Mouse (Mus musculus): ENCODE data around the gene Ccdc91. TPM values are rescaled to one million over a fixed set of nuclear protein-coding genes. Genes with fewer than 3 reads are reported as not detected.

Ccdc91 gene
- polyA plus RNA-seq, 1 experiment = 20.4 TPM

- no peak for TF ChIP-seq CTCF (IDR thresholded peaks at IDR 0.05; ENCODE audit: control insufficient read depth, insufficient read depth, insufficient read length)
- no peak for TF ChIP-seq FOSL1 (IDR thresholded peaks at IDR 0.05; ENCODE audit: insufficient read depth, low read length, poor library complexity, severe bottlenecking)
- TF ChIP-seq MYOD1 (IDR thresholded peaks at IDR 0.05; ENCODE audit: control insufficient read depth, insufficient read length, low read depth) = no peak
- H3K4me3 ChIP-seq (ENCODE audit: insufficient read depth, poor library complexity, severe bottlenecking) = no peak overlapping the region
- H3K36me3 ChIP-seq (ENCODE audit: control insufficient read depth, insufficient read depth) = no peaks in the 10 kb centered on the region
- H3ac ChIP-seq (ENCODE audit: control insufficient read depth, insufficient read length, low read depth) = no peak overlapping the region
- H3K79me2 ChIP-seq (ENCODE audit: control insufficient read depth, insufficient read depth) = no peaks in the 10 kb centered on the region
- H3K79me3 ChIP-seq (ENCODE audit: low read depth) = peaks cover 1% of the 10 kb centered on the region
- H3K27me3 ChIP-seq (ENCODE audit: control insufficient read depth, insufficient read depth, insufficient read length) = no peaks in the 10 kb centered on the region
Observed at GRCm38 (mm10) chr6:147481141-147481540, 5.5 kb downstream of the Ccdc91 start.

GRCm38 (mm10) chr6:147490120-147490519 is 14.5 kb downstream of the Ccdc91 start:
- TF ChIP-seq CEBPB (IDR thresholded peaks at IDR 0.05; ENCODE audit: low read depth) (no peak), CTCF (IDR thresholded peaks at IDR 0.05; ENCODE audit: control insufficient read depth, insufficient read depth, insufficient read length) (no peak), MYOG (IDR thresholded peaks at IDR 0.05; ENCODE audit: control insufficient read depth, extremely low read depth, insufficient read length) (no peak), MYOD1 (IDR thresholded peaks at IDR 0.05; ENCODE audit: control insufficient read depth, insufficient read length, low read depth) (no peak), FOSL1 (IDR thresholded peaks at IDR 0.05; ENCODE audit: insufficient read depth, low read length, poor library complexity, severe bottlenecking) (no peak), MAX (IDR thresholded peaks at IDR 0.05) (no peak), USF1 (IDR thresholded peaks at IDR 0.05; ENCODE audit: low read depth) (no peak)
- no peaks in the 10 kb centered on the region for H3K36me3 ChIP-seq (ENCODE audit: control insufficient read depth, insufficient read depth)
- H3K79me2 ChIP-seq (ENCODE audit: control insufficient read depth, insufficient read depth) = no peaks in the 10 kb centered on the region
- no peaks in the 10 kb centered on the region for H3K79me3 ChIP-seq (ENCODE audit: low read depth)
- no peaks in the 10 kb centered on the region for H3K27me3 ChIP-seq (ENCODE audit: control insufficient read depth, insufficient read depth, insufficient read length)
- H3ac ChIP-seq (ENCODE audit: control insufficient read depth, insufficient read length, low read depth) = no peak overlapping the region
- no peak overlapping the region for H3K4me3 ChIP-seq (ENCODE audit: insufficient read depth, poor library complexity, severe bottlenecking)

GRCm38 (mm10) chr6:147492551-147492950 is 16.9 kb downstream of the Ccdc91 start:
- TF ChIP-seq USF1 (IDR thresholded peaks at IDR 0.05; ENCODE audit: low read depth) = no peak
- TF ChIP-seq MYOD1 (IDR thresholded peaks at IDR 0.05; ENCODE audit: control insufficient read depth, insufficient read length, low read depth) = no peak
- TF ChIP-seq CEBPB (IDR thresholded peaks at IDR 0.05; ENCODE audit: low read depth) = no peak
- TF ChIP-seq CTCF (IDR thresholded peaks at IDR 0.05; ENCODE audit: control insufficient read depth, insufficient read depth, insufficient read length) = no peak
- H3K79me2 ChIP-seq (ENCODE audit: control insufficient read depth, insufficient read depth) = no peaks in the 10 kb centered on the region
- no peak overlapping the region for H3ac ChIP-seq (ENCODE audit: control insufficient read depth, insufficient read length, low read depth)
- H3K27me3 ChIP-seq (ENCODE audit: control insufficient read depth, insufficient read depth, insufficient read length) = no peaks in the 10 kb centered on the region
- H3K79me3 ChIP-seq (ENCODE audit: low read depth) = no peaks in the 10 kb centered on the region
- H3K36me3 ChIP-seq (ENCODE audit: control insufficient read depth, insufficient read depth) = no peaks in the 10 kb centered on the region
- H3K4me3 ChIP-seq (ENCODE audit: insufficient read depth, poor library complexity, severe bottlenecking) = no peak overlapping the region

GRCm38 (mm10) chr6:147501439-147501838 is 25.8 kb downstream of the Ccdc91 start:
- no peaks in the 10 kb centered on the region for H3K36me3 ChIP-seq (ENCODE audit: control insufficient read depth, insufficient read depth)
- H3K27me3 ChIP-seq (ENCODE audit: control insufficient read depth, insufficient read depth, insufficient read length) = no peaks in the 10 kb centered on the region
- H3K79me2 ChIP-seq (ENCODE audit: control insufficient read depth, insufficient read depth) = no peaks in the 10 kb centered on the region
- no peak overlapping the region for H3ac ChIP-seq (ENCODE audit: control insufficient read depth, insufficient read length, low read depth)
- H3K4me3 ChIP-seq (ENCODE audit: insufficient read depth, poor library complexity, severe bottlenecking) = no peak overlapping the region
- no peaks in the 10 kb centered on the region for H3K79me3 ChIP-seq (ENCODE audit: low read depth)
- TF ChIP-seq MYOG (IDR thresholded peaks at IDR 0.05; ENCODE audit: control insufficient read depth, extremely low read depth, insufficient read length) (no peak), USF1 (IDR thresholded peaks at IDR 0.05; ENCODE audit: low read depth) (no peak), CTCF (IDR thresholded peaks at IDR 0.05; ENCODE audit: control insufficient read depth, insufficient read depth, insufficient read length) (no peak), CEBPB (IDR thresholded peaks at IDR 0.05; ENCODE audit: low read depth) (no peak), FOSL1 (IDR thresholded peaks at IDR 0.05; ENCODE audit: insufficient read depth, low read length, poor library complexity, severe bottlenecking) (no peak), MAX (IDR thresholded peaks at IDR 0.05) (no peak), MYOD1 (IDR thresholded peaks at IDR 0.05; ENCODE audit: control insufficient read depth, insufficient read length, low read depth) (no peak)

GRCm38 (mm10) chr6:147506074-147506473 is 30.4 kb downstream of the Ccdc91 start:
- H3K79me2 ChIP-seq (ENCODE audit: control insufficient read depth, insufficient read depth) = no peaks in the 10 kb centered on the region
- no peaks in the 10 kb centered on the region for H3K79me3 ChIP-seq (ENCODE audit: low read depth)
- TF ChIP-seq MYOG (IDR thresholded peaks at IDR 0.05; ENCODE audit: control insufficient read depth, extremely low read depth, insufficient read length) = no peak
- TF ChIP-seq MAX (IDR thresholded peaks at IDR 0.05) = peak; percentile 12
- no peaks in the 10 kb centered on the region for H3K36me3 ChIP-seq (ENCODE audit: control insufficient read depth, insufficient read depth)
- no peaks in the 10 kb centered on the region for H3K27me3 ChIP-seq (ENCODE audit: control insufficient read depth, insufficient read depth, insufficient read length)
- H3ac ChIP-seq (ENCODE audit: control insufficient read depth, insufficient read length, low read depth) = no peak overlapping the region
- H3K4me3 ChIP-seq (ENCODE audit: insufficient read depth, poor library complexity, severe bottlenecking) = no peak overlapping the region

- Histone ChIP-seq H3K79me2 (ENCODE audit: control insufficient read depth, insufficient read depth) (no peaks in the 10 kb centered on the region), H3K27me3 (ENCODE audit: control insufficient read depth, insufficient read depth, insufficient read length) (no peaks in the 10 kb centered on the region), H3K79me3 (ENCODE audit: low read depth) (no peaks in the 10 kb centered on the region), H3K4me3 (ENCODE audit: insufficient read depth, poor library complexity, severe bottlenecking) (no peak overlapping the region), H3K36me3 (ENCODE audit: control insufficient read depth, insufficient read depth) (no peaks in the 10 kb centered on the region), H3ac (ENCODE audit: control insufficient read depth, insufficient read length, low read depth) (no peak overlapping the region)
- TF ChIP-seq USF1 (IDR thresholded peaks at IDR 0.05; ENCODE audit: low read depth) (no peak), MYOG (IDR thresholded peaks at IDR 0.05; ENCODE audit: control insufficient read depth, extremely low read depth, insufficient read length) (no peak), CEBPB (IDR thresholded peaks at IDR 0.05; ENCODE audit: low read depth) (no peak), FOSL1 (IDR thresholded peaks at IDR 0.05; ENCODE audit: insufficient read depth, low read length, poor library complexity, severe bottlenecking) (no peak), MAX (IDR thresholded peaks at IDR 0.05) (no peak), MYOD1 (IDR thresholded peaks at IDR 0.05; ENCODE audit: control insufficient read depth, insufficient read length, low read depth) (no peak), CTCF (IDR thresholded peaks at IDR 0.05; ENCODE audit: control insufficient read depth, insufficient read depth, insufficient read length) (no peak)
Observed at GRCm38 (mm10) chr6:147506496-147506895, 30.9 kb downstream of the Ccdc91 start.
